Mouse (Mus musculus) cerebellum, postnatal 10 days (tissue): ENCODE measurements around the gene Olfr560.
A peak's percentile ranks its signal among the peaks of the same experiment; 100 is the strongest.

Experiments
- DNase-seq, 2 experiments: peaks; one replicate each; pipeline ENCODE4 v3.0.0; 2021; ENCODE audit warnings: mixed read lengths in 2 of 2

Olfr560 gene

GRCm38 (mm10) chr7:102759266-102759665 lies at the start of gene Olfr560, which contains the start of gene Olfr78:
Olfr560 (minus strand) TSS chr7:102759366.
Olfr78 (minus strand) TSS chr7:102759471.
- no peak for DNase-seq

DNA sequence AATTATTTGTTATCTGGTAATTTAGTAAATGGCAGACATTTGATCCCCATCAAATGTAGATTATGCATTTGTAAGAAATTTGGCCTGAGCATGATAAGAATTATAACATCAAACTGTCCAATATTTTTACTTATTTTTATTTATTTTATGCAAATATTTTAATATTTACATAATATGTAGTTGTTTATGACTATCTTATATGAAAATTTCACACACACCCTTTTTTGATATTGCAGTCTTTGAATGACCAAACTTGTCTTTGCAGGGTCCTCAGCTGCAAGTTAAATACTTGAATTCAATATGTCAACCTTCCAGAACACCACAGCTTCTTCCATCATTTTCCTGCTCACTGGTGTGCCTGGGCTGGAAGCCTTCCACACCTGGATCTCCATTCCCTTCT lies 44.0 kb upstream of the Olfr560 start, which contains the start of gene Olfr564:
Gene Olfr564, plus strand, starts transcription at position 301 of the 400 bp plus-strand sequence.
- DNase-seq, result no peak

DNA sequence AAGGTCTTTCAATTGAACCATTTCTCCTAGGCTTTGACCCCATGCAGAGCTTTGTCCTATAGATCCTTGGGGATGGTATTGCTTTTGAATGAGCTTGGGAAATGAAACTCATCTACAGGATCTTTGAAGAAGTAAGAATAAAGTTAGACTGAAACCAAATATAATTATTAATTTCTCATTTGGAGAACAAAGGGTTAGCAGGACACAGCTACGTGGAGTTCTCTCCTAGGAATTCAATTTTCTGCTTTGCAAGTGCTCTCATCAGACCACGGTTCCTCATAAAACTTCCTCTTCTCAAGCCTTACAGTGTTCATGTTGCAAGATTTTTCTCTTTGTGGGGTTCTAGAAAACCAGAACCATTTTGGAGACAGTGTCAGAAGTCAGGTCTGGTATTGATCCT lies 11.8 kb upstream of the Olfr560 start, which contains the start of gene Olfr561:
Gene Olfr561, plus strand, starts transcription at position 301 of the 400 bp plus-strand sequence.
- no peak for DNase-seq

DNA sequence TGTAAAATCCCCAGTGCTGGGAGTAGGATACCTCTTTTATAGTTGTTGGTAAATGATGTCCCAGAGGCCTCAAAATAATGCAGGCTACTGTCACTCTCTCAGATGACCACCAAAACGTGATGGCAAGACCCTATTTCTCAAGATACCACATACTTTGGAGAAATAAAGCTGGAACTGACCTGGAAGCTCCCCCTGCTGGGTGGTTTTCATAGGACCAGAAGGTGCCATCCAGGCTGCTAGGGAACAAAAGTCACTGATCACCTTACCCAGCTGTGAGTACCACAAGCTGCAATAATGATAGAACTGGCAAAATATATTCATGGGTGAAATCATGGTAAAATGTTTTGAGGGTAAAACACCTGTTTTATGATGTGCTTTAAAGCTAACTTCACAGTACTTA lies 7.1 kb downstream of the Olfr560 start:
- peak; percentile 10 for DNase-seq

DNA sequence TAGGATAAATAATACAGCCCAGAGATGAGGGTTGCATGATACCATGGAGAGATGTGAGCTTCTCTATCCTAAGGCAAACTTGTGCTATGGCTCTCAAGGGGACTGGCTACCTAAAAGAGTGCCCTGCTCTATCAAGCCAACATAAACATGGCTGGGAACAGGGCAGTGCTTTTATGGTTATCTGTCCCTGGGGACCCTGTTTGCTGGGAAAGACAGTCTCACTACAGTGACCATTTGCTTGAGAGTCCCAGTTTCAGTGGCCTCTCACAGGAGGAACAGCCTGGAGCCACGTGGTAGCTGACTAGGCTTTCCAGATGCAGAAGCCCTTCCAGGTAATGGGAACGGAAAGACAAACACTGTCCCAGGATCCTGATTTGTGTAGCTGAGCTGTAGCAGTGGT lies 21.5 kb downstream of the Olfr560 start:
- DNase-seq, result no peak

DNA sequence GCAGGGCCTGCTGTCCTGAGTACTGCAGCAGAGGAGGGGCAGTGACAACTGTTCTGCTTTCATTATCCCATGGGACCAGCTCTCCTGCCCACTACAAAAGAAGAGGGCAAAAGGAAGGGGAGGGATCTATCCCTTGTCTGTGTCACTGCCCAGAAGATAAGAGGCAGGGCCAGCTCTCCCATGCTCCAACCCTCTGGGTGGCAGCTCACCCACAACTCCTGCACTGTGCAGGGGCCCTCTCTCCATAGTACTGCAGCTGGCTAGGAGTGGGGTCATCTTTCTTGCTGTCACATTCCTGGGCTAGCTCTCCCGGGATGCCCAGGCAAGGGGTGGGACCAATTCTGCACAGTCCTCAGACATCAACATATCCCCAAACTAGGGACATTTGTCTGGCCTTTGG lies 25.4 kb downstream of the Olfr560 start:
- no peak for DNase-seq

- DNase-seq, result no peak
Observed at GRCm38 (mm10) chr7:102727391-102727790, 31.8 kb downstream of the Olfr560 start, which contains the start of gene Olfr559. Olfr559 (minus strand) TSS chr7:102727491.

DNA sequence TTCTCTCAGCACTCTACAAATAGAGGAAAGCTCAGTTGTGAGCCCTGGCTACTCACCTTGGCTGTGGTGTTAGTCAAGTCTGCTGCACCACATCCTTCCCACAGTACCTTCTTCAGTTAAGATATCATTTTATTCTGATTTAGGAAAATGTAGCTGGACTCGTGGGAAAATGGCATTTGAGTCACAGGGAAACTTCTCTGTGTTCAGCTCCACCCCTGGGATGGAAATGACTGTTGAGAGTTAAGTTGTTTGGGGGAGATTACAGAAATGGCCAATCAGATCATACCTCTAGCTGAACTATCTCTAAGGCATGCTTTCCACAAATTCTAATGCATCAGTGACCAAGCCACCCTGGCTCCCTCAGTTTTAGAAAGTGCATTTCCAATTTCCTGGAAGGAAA lies 40.2 kb downstream of the Olfr560 start, which contains the start of gene Olfr33:
Gene Olfr33, minus strand, starts transcription at position 101 of the 400 bp plus-strand sequence.
- no peak for DNase-seq

GRCm38 (mm10) chr7:102701915-102702314 lies 57.3 kb downstream of the Olfr560 start, which contains the start of gene Olfr558:
Olfr558 (plus strand) TSS chr7:102702215.
- DNase-seq, result no peak
